In the genomic region with DNA sequence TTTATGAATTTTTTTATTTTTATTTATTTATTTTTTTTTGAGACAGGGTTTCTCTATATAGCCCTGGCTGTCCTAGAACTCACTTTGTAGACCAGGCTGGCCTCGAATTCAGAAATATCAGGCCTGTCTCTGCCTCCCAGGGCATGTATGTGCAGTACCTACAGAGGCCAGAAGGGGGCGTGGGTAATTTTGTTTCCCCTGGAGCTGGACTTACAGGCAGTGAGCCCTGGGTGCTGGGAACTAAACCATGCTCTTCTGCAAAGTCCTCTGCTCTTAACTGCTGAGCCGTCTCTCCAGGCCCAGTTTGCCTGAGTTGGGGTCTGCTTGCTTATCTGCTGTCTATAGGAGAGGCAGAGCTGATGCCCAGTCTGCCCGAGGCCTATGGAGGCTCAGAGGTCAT, we compare ENCODE assay signal across 10 mouse cellular contexts. TPM values are rescaled to one million over a fixed set of nuclear protein-coding genes. Genes with fewer than 3 reads are reported as not detected.
DNase-seq lines count a peak whose midpoint lies in the region; ATAC-seq and TF ChIP-seq lines count a peak whose summit lies in the region.
"Had no signal": no experiment of that assay in that cellular context is flagged by ENCODE, and none has a peak within 500 bp of the region (broad histone marks: within the 10 kb centered on the region; RNA-seq: fewer than 3 reads in every experiment).

No protein-coding gene starts in this region.

- no peaks in the 10 kb centered on the region for H3K9me3 ChIP-seq in liver, embryonic 11.5 days (ENCODE audit: control insufficient read depth, low read length)
- no peaks in the 10 kb centered on the region for H3K9me3 ChIP-seq in ES-Bruce4 (replicated peaks; ENCODE audit: control insufficient read depth, insufficient read depth, low read length, poor library complexity, severe bottlenecking)
- H3K9me3 ChIP-seq in stomach, postnatal 0 days (ENCODE audit: control insufficient read depth, low read length): no peaks in the 10 kb centered on the region
- H3K9me3 ChIP-seq: hindbrain, embryonic 15.5 days had no signal

- peak; percentile 49 for TF ChIP-seq CTCF in liver, adult 2 months (IDR thresholded peaks at IDR 0.05; ENCODE audit: low read depth, low read length)
- TF ChIP-seq CTCF in ES-Bruce4 (IDR thresholded peaks at IDR 0.05; ENCODE audit: low read depth, low read length): peak; percentile 62
- peak; percentile 53 for TF ChIP-seq CTCF in stomach, postnatal 0 days (IDR thresholded peaks at IDR 0.05; ENCODE audit: low read depth)

- no peaks in the 10 kb centered on the region for H3K4me1 ChIP-seq in liver, adult 2 months (ENCODE audit: control insufficient read depth, insufficient read depth, low read length)
- peaks cover 10% of the 10 kb centered on the region; the same call in 1 of the 2 replicates for H3K4me1 ChIP-seq in liver, embryonic 11.5 days (replicated peaks; ENCODE audit: control insufficient read depth, insufficient read depth, low read length)
- H3K4me1 ChIP-seq in ES-Bruce4 (ENCODE audit: control insufficient read depth, insufficient read depth, low read length): no peaks in the 10 kb centered on the region
- no peaks in the 10 kb centered on the region for H3K4me1 ChIP-seq in stomach, postnatal 0 days (replicated peaks; ENCODE audit: control insufficient read depth, insufficient read depth)

- DNase-seq in liver, adult 2 months (ENCODE audit: extremely low read depth, low read depth, low spot score): no peak
- DNase-seq in liver, embryonic 11.5 days (ENCODE audit: low spot score): no peak
- DNase-seq in c-Kit-positive CD71-positive TER-119-negative erythroid progenitor cells, embryonic 14.5 days (ENCODE audit: low read depth): peak; percentile 22
- DNase-seq in stomach, postnatal 0 days (ENCODE audit: low spot score): no peak
- no peak for DNase-seq in adrenal gland, postnatal 25 days
- DNase-seq in heart, adult 9 months (ENCODE audit: low spot score in 2 of 2): no peak
- DNase-seq in right cerebral cortex, adult 18-20 months: no peak
- DNase-seq: adrenal gland, postnatal 14 days had no signal

- no peak for TF ChIP-seq EP300 in ES-Bruce4 (IDR thresholded peaks at IDR 0.05; ENCODE audit: insufficient read depth, low read depth, low read length)
- no peak for TF ChIP-seq EP300 in stomach, postnatal 0 days (optimal IDR thresholded peaks at IDR 0.05)

- H3K4me2 ChIP-seq in liver, embryonic 11.5 days: no peak overlapping the region
- no peak overlapping the region for H3K4me2 ChIP-seq in stomach, postnatal 0 days (replicated peaks; ENCODE audit: low read depth)
- H3K4me2 ChIP-seq: hindbrain, embryonic 15.5 days had no signal

- H3K9ac ChIP-seq in liver, adult 2 months (ENCODE audit: low read depth, low read length): no peak overlapping the region
- no peak overlapping the region for H3K9ac ChIP-seq in liver, embryonic 11.5 days (ENCODE audit: low read depth, low read length)
- H3K9ac ChIP-seq in ES-Bruce4 (ENCODE audit: low read depth, poor library complexity, severe bottlenecking): no peak overlapping the region
- no peak overlapping the region for H3K9ac ChIP-seq in stomach, postnatal 0 days (ENCODE audit: low read length)
- H3K9ac ChIP-seq: hindbrain, embryonic 15.5 days had no signal

- no peaks in the 10 kb centered on the region for H3K36me3 ChIP-seq in liver, adult 2 months (ENCODE audit: control insufficient read depth, insufficient read depth, low read length)
- no peaks in the 10 kb centered on the region for H3K36me3 ChIP-seq in liver, embryonic 11.5 days (ENCODE audit: control insufficient read depth, insufficient read depth, low read length)
- no peaks in the 10 kb centered on the region for H3K36me3 ChIP-seq in ES-Bruce4 (ENCODE audit: control insufficient read depth, insufficient read depth, low read length, poor library complexity, severe bottlenecking)
- no peaks in the 10 kb centered on the region for H3K36me3 ChIP-seq in stomach, postnatal 0 days (ENCODE audit: control insufficient read depth, insufficient read depth, low read length)
- H3K36me3 ChIP-seq: hindbrain, embryonic 15.5 days had no signal

- H3K27me3 ChIP-seq in liver, adult 2 months (ENCODE audit: control insufficient read depth, insufficient read depth, low read length): peaks cover 9% of the 10 kb centered on the region; the same call in 1 of the 2 replicates
- H3K27me3 ChIP-seq in liver, embryonic 11.5 days (replicated peaks; ENCODE audit: control insufficient read depth, insufficient read depth, low read length): peaks cover 33% of the 10 kb centered on the region
- no peaks in the 10 kb centered on the region for H3K27me3 ChIP-seq in ES-Bruce4 (ENCODE audit: control insufficient read depth, insufficient read depth, low read length, poor library complexity, severe bottlenecking)
- H3K27me3 ChIP-seq in stomach, postnatal 0 days (ENCODE audit: control insufficient read depth, insufficient read depth, low read length): no peaks in the 10 kb centered on the region

- no peaks in the 10 kb centered on the region for H3K79me2 ChIP-seq in liver, adult 2 months (ENCODE audit: control insufficient read depth, insufficient read depth, low read length)

- no peak for ATAC-seq in liver, embryonic 11.5 days (replicated peaks; ENCODE audit: low FRiP score)
- ATAC-seq in stomach, postnatal 0 days (ENCODE audit: low FRiP score, low TSS enrichment): no peak

- TF ChIP-seq POLR2A in liver, adult 2 months (IDR thresholded peaks at IDR 0.05; ENCODE audit: extremely low read depth, insufficient read depth, low read length): no peak
- no peak for TF ChIP-seq POLR2A in ES-Bruce4 (IDR thresholded peaks at IDR 0.05; ENCODE audit: insufficient read depth, low read length)

- H3K4me3 ChIP-seq in liver, adult 2 months (ENCODE audit: insufficient read depth, low read depth, low read length): no peak overlapping the region
- H3K4me3 ChIP-seq in liver, embryonic 11.5 days (ENCODE audit: low read depth, low read length): no peak overlapping the region
- H3K4me3 ChIP-seq in ES-Bruce4 (ENCODE audit: low read depth, low read length): no peak overlapping the region
- H3K4me3 ChIP-seq in stomach, postnatal 0 days (ENCODE audit: low read depth, low read length): no peak overlapping the region
- H3K4me3 ChIP-seq: hindbrain, embryonic 15.5 days had no signal

- WGBS in liver, adult 2 months: 66% methylated on average over 4 of the region's 4 CpGs
- WGBS in liver, embryonic 11.5 days: 61% methylated on average over 4 of the region's 4 CpGs
- 58% methylated on average over 4 of the region's 4 CpGs for WGBS in stomach, postnatal 0 days

- no peak overlapping the region for H3K27ac ChIP-seq in liver, adult 2 months (replicated peaks; ENCODE audit: insufficient read depth, low read depth, low read length)
- no peak overlapping the region for H3K27ac ChIP-seq in liver, embryonic 11.5 days (ENCODE audit: low read depth, low read length)
- no peak overlapping the region for H3K27ac ChIP-seq in ES-Bruce4 (ENCODE audit: insufficient read depth, low read length)
- no peak overlapping the region for H3K27ac ChIP-seq in stomach, postnatal 0 days (replicated peaks)
- H3K27ac ChIP-seq: hindbrain, embryonic 15.5 days had no signal

RNA-seq across cellular contexts. Expression of a gene that starts 8.3 kb away (rescaled TPM):
- total RNA-seq in liver, adult 2 months (2014; rRNA removed): 0.46 and 0.54 TPM in 2 replicates
- 0.15 and 0.93 TPM in 2 replicates for polyA plus RNA-seq in liver, adult 2 months (2012; rRNA removed)
- polyA plus RNA-seq in liver, embryonic 11.5 days (2014; fragmentation: Nextera tagmentation; extraction: Ambion mirVana): 1.2 and 2.0 TPM in 2 replicates
- 0.60 and 0.64 TPM in 2 replicates for polyA plus RNA-seq in ES-Bruce4 (2011; ENCODE audit: insufficient read depth, insufficient read length, low read depth, missing spikeins)
- polyA plus RNA-seq in stomach, postnatal 0 days (2015; fragmentation: Nextera tagmentation; extraction: Ambion mirVana): 0.65 and 0.67 TPM in 2 replicates
- total RNA-seq in adrenal gland, postnatal 25 days (2021): 0.29 and 1.0 TPM in 2 replicates

RNA-seq across cellular contexts. Expression of a gene that starts 27.4 kb away (rescaled TPM):
- 5.5 and 6.1 TPM in 2 replicates for total RNA-seq in liver, adult 2 months (2014; rRNA removed)
- 13.3 and 14.4 TPM in 2 replicates for polyA plus RNA-seq in liver, adult 2 months (2012; rRNA removed)
- polyA plus RNA-seq in liver, embryonic 11.5 days (2014; fragmentation: Nextera tagmentation; extraction: Ambion mirVana): 16.9 and 18.7 TPM in 2 replicates
- polyA plus RNA-seq in ES-Bruce4 (2011; ENCODE audit: insufficient read depth, insufficient read length, low read depth, missing spikeins): 9.3 and 9.6 TPM in 2 replicates
- 8.2 and 8.5 TPM in 2 replicates for polyA plus RNA-seq in stomach, postnatal 0 days (2015; fragmentation: Nextera tagmentation; extraction: Ambion mirVana)
- 24.7 and 29.4 TPM in 2 replicates for total RNA-seq in adrenal gland, postnatal 25 days (2021)

RNA-seq across cellular contexts. Expression of a gene that starts 30.0 kb away (rescaled TPM):
- 2.3 and 2.4 TPM in 2 replicates for total RNA-seq in liver, adult 2 months (2014; rRNA removed)
- 3.8 and 5.5 TPM in 2 replicates for polyA plus RNA-seq in liver, adult 2 months (2012; rRNA removed)
- polyA plus RNA-seq in liver, embryonic 11.5 days (2014; fragmentation: Nextera tagmentation; extraction: Ambion mirVana): 13.2 and 14.4 TPM in 2 replicates
- polyA plus RNA-seq in ES-Bruce4 (2011; ENCODE audit: insufficient read depth, insufficient read length, low read depth, missing spikeins): 11.0 and 16.9 TPM in 2 replicates
- 5.6 and 6.0 TPM in 2 replicates for polyA plus RNA-seq in stomach, postnatal 0 days (2015; fragmentation: Nextera tagmentation; extraction: Ambion mirVana)
- total RNA-seq in adrenal gland, postnatal 25 days (2021): 21.9 and 36.2 TPM in 2 replicates
